Mouse (Mus musculus): Measurements from ENCODE around the gene Phactr3. TPM values are rescaled to one million over a fixed set of nuclear protein-coding genes. Genes with fewer than 3 reads are reported as not detected.

The Phactr3 gene
- total RNA-seq, 2 experiments from 2014 or later, result 143 to 156 TPM

- peak overlapping the region; percentile 81 for H3K27ac ChIP-seq
- DNase-seq (ENCODE audit: extremely low spot score in 1 of 2, low spot score in 2 of 2), result peak; percentile 35 to 64
- intact Hi-C loops (cut with DNase I), result loop anchor here (5.0 kb wide), 1 partner anchor 33 kb away; no protein-coding TSS in a partner anchor
- no peak overlapping the region for H3K4me3 ChIP-seq
- no peak for TF ChIP-seq CTCF (IDR thresholded peaks at IDR 0.05)
Measured at GRCm38 (mm10) chr2:178158936-178159335, 40.2 kb downstream of the Phactr3 start.

- intact Hi-C loops (cut with DNase I), result no loop called here
- H3K27ac ChIP-seq, result no peak overlapping the region
- TF ChIP-seq CTCF (IDR thresholded peaks at IDR 0.05), result no peak
- H3K4me3 ChIP-seq, result no peak overlapping the region
- no peak for DNase-seq (ENCODE audit: extremely low spot score in 1 of 2, low spot score in 2 of 2)
Measured at GRCm38 (mm10) chr2:178163981-178164380, 45.2 kb downstream of the Phactr3 start.

- no peak for DNase-seq (ENCODE audit: extremely low spot score in 1 of 2, low spot score in 2 of 2)
- intact Hi-C loops (cut with DNase I), result loop anchor here (1.0 kb wide), 1 partner anchor 25 kb away; no protein-coding TSS in a partner anchor
- H3K27ac ChIP-seq, result peak overlapping the region; percentile 63
- TF ChIP-seq CTCF (IDR thresholded peaks at IDR 0.05), result no peak
- H3K4me3 ChIP-seq, result no peak overlapping the region
Measured at GRCm38 (mm10) chr2:178165943-178166342, 47.2 kb downstream of the Phactr3 start.

GRCm38 (mm10) chr2:178169983-178170382 is 51.2 kb downstream of the Phactr3 start:
- intact Hi-C loops (cut with DNase I), result no loop called here
- TF ChIP-seq CTCF (IDR thresholded peaks at IDR 0.05), result no peak
- H3K27ac ChIP-seq, result no peak overlapping the region

GRCm38 (mm10) chr2:178173951-178174350 is 55.2 kb downstream of the Phactr3 start:
- Histone ChIP-seq H3K4me3 (no peak overlapping the region), H3K27ac (peak overlapping the region; percentile 82; the same call in 1 of the 2 replicates)
- TF ChIP-seq CTCF (IDR thresholded peaks at IDR 0.05), result no peak
- intact Hi-C loops (cut with DNase I), result no loop called here
- DNase-seq (ENCODE audit: extremely low spot score in 1 of 2, low spot score in 2 of 2), result no peak

More at GRCm38 (mm10) chr2:178169983-178170382, 51.2 kb downstream of the Phactr3 start:
- DNase-seq (ENCODE audit: extremely low spot score in 1 of 2, low spot score in 2 of 2), result no peak
- H3K4me3 ChIP-seq, result no peak overlapping the region

- TF ChIP-seq CTCF (IDR thresholded peaks at IDR 0.05), result no peak
Measured at GRCm38 (mm10) chr2:178175286-178175931, 56.6 kb downstream of the Phactr3 start.

GRCm38 (mm10) chr2:178184251-178184650 is 65.5 kb downstream of the Phactr3 start:
- TF ChIP-seq CTCF (IDR thresholded peaks at IDR 0.05), result no peak
- Histone ChIP-seq H3K27ac (no peak overlapping the region), H3K4me3 (no peak overlapping the region)
- DNase-seq (ENCODE audit: extremely low spot score in 1 of 2, low spot score in 2 of 2), result no peak
- intact Hi-C loops (cut with DNase I), result no loop called here

More at GRCm38 (mm10) chr2:178175286-178175931, 56.6 kb downstream of the Phactr3 start:
- Histone ChIP-seq H3K4me3 (peak overlapping the region; percentile 18), H3K27ac (peak overlapping the region; percentile 82)
- peak; percentile 46 to 57 for DNase-seq (ENCODE audit: extremely low spot score in 1 of 2, low spot score in 2 of 2)
- intact Hi-C loops (cut with DNase I), result no loop called here

GRCm38 (mm10) chr2:178184862-178185261 is 66.1 kb downstream of the Phactr3 start:
- intact Hi-C loops (cut with DNase I), result no loop called here
- no peak for TF ChIP-seq CTCF (IDR thresholded peaks at IDR 0.05)
- no peak for DNase-seq (ENCODE audit: extremely low spot score in 1 of 2, low spot score in 2 of 2)
- Histone ChIP-seq H3K27ac (no peak overlapping the region), H3K4me3 (no peak overlapping the region)

- Histone ChIP-seq H3K27ac (peak overlapping the region; percentile 45; the same call in 1 of the 2 replicates), H3K4me3 (no peak overlapping the region)
- DNase-seq (ENCODE audit: extremely low spot score in 1 of 2, low spot score in 2 of 2), result no peak
- intact Hi-C loops (cut with DNase I), result no loop called here
- TF ChIP-seq CTCF (IDR thresholded peaks at IDR 0.05), result no peak
Measured at GRCm38 (mm10) chr2:178188988-178189387, 70.2 kb downstream of the Phactr3 start.

GRCm38 (mm10) chr2:178192881-178193280 is 74.1 kb downstream of the Phactr3 start:
- no peak for DNase-seq (ENCODE audit: extremely low spot score in 1 of 2, low spot score in 2 of 2)
- intact Hi-C loops (cut with DNase I), result loop anchor here (5.0 kb wide), 1 partner anchor 36 kb away; no protein-coding TSS in a partner anchor

GRCm38 (mm10) chr2:178193445-178193844 is 74.7 kb downstream of the Phactr3 start:
- no peak for DNase-seq (ENCODE audit: extremely low spot score in 1 of 2, low spot score in 2 of 2)
- TF ChIP-seq CTCF (IDR thresholded peaks at IDR 0.05), result no peak
- intact Hi-C loops (cut with DNase I), result loop anchor here (5.0 kb wide), 1 partner anchor 36 kb away; no protein-coding TSS in a partner anchor
- Histone ChIP-seq H3K27ac (peak overlapping the region; percentile 74), H3K4me3 (peak overlapping the region; percentile 29)

More at GRCm38 (mm10) chr2:178192881-178193280, 74.1 kb downstream of the Phactr3 start:
- peak overlapping the region; percentile 74 for H3K27ac ChIP-seq
- TF ChIP-seq CTCF (IDR thresholded peaks at IDR 0.05), result no peak
- peak overlapping the region; percentile 29 for H3K4me3 ChIP-seq

- Histone ChIP-seq H3K4me3 (no peak overlapping the region), H3K27ac (peak overlapping the region; percentile 44; the same call in 1 of the 2 replicates)
- DNase-seq (ENCODE audit: extremely low spot score in 1 of 2, low spot score in 2 of 2), result no peak
- TF ChIP-seq CTCF (IDR thresholded peaks at IDR 0.05), result no peak
- intact Hi-C loops (cut with DNase I), result loop anchor here (5.0 kb wide), 1 partner anchor 38 kb away; no protein-coding TSS in a partner anchor
Measured at GRCm38 (mm10) chr2:178194908-178195307, 76.1 kb downstream of the Phactr3 start.

All from left cerebral cortex, adult 2 months (tissue).